Mouse (Mus musculus) forelimb bud, embryonic 11.5 days (tissue): ENCODE results near the gene Acrv1.
A peak's percentile ranks its signal among the peaks of the same experiment; 100 is the strongest.
"Not testable (repeated sequence)": the region's sequence is repeated elsewhere in the genome, so short reads cannot be mapped to it uniquely, and the experiment has no call there.

ENCODE experiments used
- DNase-seq: peaks from one replicate; pipeline ENCODE4 v3.0.0-alpha.2; 2012; ENCODE audit warnings: low read depth, low spot score

Acrv1 gene

DNA sequence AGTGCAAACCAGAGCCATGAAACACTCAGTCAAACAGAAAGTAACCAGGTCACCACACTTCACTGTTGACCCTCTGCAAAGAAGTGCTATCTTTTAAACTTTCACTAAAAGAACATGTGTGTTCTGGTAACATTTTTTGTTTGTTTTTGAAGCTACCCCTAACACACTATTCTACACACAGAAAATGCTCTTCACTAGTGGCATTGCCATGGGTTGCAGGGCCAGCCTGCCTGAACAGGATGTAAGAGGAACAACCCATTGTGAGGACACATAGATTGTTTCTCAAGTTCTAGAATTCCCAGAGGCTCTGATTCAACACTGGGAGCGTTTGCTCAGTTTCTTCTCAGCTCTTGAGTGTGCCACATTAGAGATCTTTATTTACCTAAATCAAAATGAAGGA is at the start of gene Acrv1:
Gene Acrv1, plus strand, starts transcription at position 301 of the 400 bp plus-strand sequence.
- DNase-seq = no peak

DNA sequence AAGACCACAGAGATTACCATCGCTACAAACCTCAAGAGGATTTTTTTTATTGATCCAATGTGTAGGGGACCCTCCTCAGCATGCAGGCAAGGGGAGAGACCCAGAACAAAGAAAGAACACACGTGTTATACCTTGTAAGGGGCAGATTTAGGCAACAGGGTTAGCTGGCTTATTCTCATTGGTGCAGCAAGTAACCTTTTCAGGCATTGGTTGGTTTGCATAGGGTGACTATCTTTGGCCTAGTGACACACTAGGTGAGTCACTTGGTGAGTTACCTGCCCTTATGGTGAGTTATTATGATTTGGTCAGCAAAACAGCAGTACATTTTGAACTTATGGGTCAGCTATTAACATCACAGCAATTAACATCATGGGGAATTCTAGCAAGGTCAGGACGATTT is 49.7 kb upstream of the Acrv1 start, which contains the start of gene A630095E13Rik:
Gene A630095E13Rik, minus strand, starts transcription at position 101 of the 400 bp plus-strand sequence.
- DNase-seq = not testable (repeated sequence)

DNA sequence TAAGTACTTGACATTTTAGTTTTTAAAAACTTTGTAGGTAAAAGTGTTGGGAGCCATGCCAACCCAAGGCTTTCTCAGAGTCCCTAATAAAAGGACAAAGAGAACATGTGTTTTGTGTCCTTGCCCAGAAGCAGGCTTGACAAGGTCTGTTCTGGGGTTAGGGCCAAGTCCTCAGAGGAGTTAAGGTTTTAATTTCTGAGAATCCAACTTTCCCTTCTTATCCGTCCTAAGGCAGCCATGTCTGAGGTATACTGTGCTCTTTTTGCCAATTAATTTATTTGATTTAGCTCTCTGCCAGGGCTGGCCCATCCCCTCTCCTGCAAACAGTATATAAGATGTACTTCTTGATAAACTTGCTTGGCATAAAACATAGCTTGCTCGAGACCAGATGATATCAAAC is 11.6 kb upstream of the Acrv1 start:
- no peak for DNase-seq

DNA sequence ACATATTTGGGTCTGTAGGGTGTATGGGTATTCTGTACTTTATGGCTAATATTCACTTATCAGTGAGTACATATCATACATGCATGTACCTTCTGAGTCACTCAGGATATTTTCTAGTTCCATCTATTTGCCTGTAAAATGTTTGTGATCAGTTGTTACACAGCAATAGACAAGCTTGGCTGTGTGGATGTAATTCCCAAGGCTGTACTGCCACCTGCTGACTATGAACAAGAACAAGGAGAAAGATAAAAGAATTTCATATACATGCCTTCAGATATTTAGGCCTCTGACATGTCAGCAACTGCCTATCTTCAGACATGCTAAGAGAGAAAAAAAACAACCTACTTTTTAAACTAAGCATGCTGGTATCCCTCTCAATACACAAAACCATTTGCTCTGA is 5.7 kb upstream of the Acrv1 start:
- peak; percentile 29 for DNase-seq

DNA sequence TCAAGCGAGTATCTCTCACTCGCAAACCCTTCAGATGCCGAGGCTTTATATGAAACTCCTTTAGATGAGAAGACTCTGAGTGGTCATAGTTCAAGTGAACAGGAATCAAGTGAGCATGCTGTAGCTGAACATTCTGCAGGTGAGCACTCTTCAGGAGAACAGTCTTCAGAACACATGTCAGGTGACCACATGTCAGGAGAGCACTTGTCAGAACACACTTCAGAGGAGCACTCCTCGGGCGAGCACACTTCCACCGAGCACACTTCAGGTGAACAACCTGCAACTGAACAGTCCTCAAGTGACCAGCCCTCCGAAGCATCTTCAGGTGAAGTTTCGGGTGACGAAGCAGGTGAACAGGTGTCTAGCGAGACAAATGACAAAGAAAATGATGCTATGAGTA is 1.3 kb downstream of the Acrv1 start:
- DNase-seq = no peak

DNA sequence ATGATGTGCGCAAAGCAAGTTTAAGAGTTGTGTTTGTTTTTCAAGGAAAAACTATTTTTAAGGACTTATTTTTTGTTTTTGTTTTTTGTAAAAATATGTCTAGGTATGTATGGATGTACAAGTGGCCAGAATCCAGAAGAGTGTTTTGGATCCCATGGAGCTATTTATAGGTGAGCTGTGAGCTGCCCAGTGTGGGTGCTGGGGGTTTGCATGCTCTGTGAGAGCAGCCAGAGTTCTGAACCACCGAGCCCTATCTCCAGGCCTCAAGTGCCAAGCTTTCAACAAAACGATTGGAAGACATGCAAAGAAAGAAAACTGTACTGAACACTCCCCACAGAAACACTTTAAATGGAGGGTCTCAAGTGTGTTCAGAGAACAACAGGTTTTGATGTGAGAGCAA is 12.9 kb downstream of the Acrv1 start:
- no peak for DNase-seq

DNA sequence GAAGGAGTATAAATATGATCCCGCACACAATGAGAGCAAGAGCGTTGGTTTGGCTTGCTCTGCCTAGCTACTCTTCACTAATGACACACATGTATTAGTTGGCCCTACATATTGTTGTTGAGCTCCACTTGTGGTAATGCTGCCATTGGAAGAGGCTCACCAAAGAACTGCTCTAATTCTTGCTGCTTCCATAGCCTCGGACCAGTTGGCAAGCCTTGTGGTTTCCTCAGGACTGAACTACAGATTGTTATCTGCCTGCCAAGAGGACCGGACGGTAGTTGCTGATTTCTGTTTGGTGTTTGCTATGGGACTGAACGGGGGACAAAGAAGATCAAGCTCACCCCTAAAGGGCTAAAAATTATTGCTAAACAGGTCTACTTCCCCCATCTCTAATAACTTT is 14.3 kb downstream of the Acrv1 start:
- no peak for DNase-seq

DNA sequence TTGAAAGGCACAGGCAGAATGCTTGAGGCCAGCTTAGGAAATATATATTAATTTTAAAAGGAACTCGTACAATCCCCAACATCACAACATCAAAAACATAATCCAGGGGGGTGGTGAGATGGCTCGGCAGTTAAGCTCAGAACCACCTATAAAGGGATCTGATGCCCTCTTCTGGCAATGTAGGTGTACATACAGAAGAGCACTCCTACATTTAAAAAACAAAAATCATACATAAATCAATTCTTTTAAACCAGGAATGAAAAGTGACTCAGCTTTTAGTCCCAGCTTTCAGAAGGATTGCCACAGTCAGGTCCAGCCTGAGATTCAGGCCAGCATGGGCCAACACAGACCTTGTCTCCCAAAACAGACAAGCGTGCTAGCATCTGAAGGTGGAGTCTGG is 23.6 kb downstream of the Acrv1 start:
- DNase-seq = no peak

DNA sequence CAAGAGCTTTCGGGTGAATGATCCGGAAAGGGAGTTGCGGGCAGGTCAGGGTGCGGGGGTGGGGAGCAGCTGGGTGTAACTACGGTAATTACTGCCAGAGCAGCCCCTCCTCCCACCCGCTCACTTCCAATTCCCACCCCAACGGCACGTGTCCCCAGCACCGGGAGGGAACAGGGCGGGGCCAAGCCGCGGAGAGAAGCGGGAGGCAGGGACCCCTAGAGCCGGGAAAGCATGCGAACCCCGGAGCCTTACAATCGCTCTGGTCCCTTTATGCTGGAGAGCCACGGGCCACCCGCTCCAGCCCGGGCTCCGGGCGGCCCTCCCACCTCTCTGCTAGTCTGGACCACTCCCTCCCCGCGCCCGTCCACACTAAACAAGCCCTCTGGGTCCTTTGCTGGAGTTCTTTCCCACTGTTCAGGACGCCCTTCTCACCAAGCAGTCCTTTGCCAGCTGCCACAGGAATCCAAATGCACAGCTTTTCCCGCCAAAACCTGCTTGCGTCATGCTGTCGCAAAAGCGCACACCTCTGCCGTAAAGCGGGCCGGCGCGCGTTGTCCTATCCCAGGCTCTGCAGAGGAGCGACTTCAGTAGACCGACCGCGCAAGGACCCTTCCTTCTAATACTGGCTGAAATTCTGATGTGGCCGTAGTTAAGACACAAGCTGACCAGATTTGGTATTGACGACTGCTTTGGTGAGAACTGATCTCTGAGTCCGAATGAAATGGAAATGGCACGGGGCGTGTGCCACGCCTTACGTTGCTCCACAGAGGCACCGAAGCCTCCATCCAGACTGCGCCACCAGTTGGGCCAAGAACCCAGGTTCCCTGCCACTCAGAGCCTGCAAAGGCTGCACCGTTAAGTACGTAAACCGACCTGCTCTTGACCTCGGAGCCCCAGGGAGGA is 33.4 kb downstream of the Acrv1 start:
- DNase-seq = peak; percentile 95

DNA sequence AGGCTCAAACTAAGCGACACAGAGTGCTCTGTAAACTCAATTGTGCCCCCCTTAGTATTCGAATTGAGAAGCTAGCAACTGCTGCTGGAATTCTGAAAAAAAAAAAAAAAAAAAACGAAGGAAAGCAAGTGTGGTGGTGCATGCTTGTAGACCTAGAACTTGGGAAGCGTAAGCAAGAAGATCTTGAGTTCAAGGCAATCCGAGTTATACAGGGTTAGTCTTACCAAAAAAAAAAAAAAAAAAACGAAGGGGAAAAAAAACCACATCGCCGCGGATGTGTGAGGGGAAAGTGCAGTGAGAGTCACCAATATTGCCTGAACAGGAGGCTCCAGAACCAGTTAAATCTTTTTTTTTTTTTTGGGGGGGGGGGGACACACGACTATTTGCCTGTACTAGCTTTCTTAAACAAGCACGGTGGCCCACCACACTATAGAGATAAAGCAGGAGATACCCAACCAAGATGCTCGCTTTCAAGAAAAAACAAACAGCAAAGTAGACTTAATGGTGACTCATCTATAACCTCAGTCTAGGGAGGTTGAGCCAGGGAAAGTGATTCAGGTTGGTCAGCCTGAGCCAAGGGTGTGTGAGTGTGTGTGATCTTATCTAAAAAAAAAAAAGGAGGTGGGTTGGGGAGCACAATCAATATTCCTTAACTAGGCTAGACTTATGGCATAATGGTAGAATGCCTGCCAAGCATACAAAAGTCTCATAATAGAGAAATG is 34.2 kb downstream of the Acrv1 start, which contains the start of gene Chek1:
Gene Chek1, minus strand, starts transcription at position 32 of the 722 bp plus-strand sequence.
- DNase-seq = no peak
